Mouse (Mus musculus) retina, embryonic 14.5 days (tissue): ENCODE results near the gene Ntsr2.
"Not testable (repeated sequence)": the region's sequence is repeated elsewhere in the genome, so short reads cannot be mapped to it uniquely, and the experiment has no call there.

ENCODE experiments used
- DNase-seq: peaks from one replicate; pipeline ENCODE4 v3.0.0-alpha.2; 2015; ENCODE audit warnings: low spot score

Ntsr2 gene

DNA sequence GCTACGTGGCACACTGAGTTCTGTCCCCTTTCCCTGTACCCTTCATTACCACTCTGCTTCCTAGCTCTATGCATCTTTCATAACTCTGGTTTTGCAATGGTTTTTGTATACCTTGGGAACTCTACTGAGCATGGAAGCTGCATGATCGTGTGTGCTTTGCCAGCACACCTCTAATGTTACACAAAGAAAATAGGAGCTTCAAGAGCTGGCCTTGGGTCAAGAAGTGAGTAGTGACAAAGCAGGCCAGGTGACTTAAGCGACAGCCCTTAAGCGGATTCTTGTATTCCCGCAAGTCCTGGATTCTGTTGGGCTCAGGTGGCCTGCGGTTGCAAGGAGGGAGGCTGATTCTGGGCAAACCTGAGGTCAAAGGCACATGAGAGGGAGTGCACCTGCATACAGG is 4.9 kb upstream of the Ntsr2 start:
- DNase-seq: no peak

DNA sequence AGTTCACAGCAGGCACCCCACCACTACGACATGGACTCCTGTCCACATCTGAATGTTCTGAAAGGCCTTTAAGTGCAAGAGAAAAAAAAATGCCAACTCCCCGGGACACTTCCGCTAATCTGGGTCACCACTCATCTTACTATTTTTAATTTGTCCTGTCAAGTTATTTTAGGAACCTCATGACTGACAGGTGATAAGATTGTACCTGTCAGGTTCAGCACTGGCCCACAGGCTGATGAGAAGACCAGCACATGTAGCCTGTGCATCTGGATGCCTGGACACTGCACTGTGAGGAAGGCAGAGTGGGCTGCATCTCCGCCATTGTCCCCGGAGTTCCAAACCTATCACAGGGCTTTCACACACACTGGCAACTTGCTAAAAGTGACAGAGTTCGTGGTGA is 3.4 kb upstream of the Ntsr2 start:
- no peak for DNase-seq

DNA sequence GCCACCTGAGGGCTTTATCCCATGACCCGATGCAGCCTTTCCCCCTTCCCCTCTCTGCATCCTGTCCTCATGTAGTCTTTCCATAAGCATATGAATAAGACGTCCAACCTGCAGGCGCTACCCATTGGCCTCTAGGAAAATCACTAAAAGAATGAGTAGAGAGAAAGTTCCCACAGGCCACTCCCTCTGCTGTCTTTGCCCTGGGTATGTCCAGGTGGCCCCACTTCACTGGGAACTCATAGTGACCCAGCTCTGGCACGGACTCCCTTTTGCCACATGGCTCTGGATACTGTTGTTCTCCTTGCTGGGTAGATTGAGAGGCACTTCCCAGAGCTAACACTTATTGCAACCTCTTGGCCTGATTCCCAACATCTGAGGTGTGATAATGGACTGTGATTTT is 2.4 kb downstream of the Ntsr2 start:
- DNase-seq: no peak

DNA sequence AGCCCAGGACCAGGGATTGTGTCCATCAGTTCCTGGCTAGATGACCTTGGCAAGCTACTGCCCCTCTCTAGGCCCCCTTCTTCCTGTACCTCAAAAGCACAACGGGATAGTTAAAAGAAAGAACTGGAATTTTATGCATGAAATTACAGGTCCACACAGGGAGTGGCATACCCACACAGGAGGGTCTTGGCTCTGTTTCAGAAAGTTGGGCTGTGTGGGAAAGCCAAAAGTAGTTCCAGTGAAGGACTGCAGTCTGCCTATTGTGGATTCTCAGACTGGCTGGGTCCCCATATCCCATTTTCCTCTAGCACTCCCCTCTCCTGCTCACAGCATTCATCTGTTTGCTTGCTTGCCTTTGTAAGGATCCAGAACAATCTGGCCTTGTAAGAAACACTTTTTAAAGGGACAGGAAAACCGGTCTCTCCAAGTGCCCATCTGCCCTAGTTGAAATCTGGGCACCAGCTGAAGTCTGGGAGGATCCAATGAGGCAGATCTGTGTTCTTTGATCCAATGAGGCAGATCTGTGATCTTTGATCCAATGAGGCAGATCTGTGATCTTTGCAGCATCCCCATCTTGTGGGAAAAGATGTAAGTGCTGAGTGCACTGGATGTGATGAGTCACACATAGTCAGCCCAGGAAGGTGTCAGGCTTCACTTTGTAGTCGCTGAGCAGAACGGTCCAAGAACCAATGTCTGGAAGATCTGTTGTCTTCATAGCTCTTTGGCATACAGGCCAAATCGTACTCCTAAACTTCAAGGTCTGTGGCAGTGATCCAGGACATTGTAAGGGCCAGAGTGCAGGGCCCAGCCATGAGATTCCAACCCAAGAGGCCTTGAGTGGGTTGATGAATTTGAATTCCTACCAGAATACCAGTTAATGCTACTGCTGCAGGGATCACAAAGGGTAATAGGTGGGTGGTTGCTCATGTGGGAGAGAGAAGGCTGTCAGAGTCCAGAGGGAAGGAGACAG is 4.0 kb downstream of the Ntsr2 start:
- no peak for DNase-seq

DNA sequence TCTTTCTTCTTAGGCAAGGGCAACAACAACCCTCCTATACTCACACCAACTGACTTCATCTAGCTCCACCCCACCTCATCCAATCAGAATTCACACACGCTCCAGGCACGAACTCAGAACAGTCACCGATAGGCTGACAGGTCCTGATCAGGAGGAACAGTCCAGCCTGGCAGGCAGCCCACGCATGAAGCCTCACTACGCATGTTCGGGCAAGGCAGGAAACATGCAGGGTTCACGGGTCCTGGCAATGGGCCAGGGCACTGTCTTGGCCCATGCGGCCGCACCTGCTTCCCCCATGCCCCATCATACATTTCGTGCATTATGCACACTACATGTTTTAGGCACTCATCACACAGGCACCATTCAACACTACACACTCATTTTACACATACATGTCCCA is 8.3 kb downstream of the Ntsr2 start:
- no peak for DNase-seq

DNA sequence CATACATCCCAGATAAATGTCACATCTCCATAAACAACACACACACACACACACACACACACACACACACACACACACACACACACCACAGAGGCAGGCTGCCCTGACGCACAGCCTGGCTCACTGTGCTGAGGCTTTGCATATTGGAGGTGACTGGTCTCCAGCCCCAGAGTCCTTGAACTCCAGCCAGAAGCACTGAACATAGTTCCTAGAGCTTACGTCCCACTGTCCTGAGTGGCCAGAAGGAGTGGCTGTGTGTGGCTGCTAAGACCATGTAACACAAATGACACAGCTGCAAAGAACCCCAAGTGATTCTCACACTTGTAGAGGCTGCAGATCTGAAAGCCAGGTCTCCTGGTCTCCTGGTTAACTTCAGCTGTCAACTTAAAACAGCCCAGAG is 8.8 kb downstream of the Ntsr2 start:
- DNase-seq: no peak

DNA sequence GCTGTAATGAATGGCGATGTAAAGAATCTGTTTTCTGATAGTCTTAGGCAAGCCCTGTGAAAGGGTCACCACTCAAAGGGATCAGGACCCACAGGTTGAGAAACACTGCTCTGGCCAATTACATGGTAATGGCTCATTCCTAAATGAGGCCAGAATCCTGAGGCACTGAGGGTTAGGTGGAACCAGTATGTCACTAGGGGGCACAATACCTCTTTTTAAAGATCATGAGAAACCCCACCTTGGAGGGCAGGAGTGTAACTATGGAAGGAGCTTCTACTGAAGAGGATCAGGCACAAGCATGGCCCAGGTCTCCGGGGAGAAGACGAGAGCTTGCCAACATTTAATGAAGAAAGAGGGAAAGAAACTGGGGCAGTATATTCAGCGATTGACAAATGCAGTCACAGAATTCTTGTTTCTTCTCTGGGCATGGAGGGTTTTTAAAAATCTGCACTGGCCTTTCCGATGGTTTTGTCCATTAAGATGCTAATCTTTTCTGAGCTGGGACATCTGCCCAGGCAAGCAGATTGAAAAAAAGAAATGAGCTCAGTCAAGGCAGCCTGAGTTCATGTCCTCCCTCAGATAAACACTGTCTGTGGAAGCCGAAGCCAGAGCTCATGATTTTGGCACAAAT is 9.9 kb downstream of the Ntsr2 start:
- DNase-seq: no peak

DNA sequence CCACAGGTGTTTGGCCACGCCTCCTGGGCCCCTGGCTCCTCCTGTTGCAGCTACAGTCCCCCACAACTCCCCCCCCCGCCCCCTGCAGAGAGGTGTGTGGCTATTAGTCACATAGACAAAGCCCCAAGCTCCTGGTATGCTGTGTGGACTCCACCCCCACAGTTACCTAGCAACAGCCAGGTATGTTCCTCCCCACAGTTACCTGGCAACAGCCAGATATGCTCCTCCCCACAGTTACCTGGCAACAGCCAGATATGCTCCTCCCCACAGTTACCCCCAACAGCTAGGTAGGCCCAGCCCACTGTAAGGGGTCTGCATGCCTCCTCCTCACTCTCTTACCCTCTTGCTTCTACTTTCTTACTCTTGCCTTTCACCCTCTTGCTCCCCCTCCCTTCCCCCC is 11.8 kb downstream of the Ntsr2 start:
- DNase-seq: no peak

DNA sequence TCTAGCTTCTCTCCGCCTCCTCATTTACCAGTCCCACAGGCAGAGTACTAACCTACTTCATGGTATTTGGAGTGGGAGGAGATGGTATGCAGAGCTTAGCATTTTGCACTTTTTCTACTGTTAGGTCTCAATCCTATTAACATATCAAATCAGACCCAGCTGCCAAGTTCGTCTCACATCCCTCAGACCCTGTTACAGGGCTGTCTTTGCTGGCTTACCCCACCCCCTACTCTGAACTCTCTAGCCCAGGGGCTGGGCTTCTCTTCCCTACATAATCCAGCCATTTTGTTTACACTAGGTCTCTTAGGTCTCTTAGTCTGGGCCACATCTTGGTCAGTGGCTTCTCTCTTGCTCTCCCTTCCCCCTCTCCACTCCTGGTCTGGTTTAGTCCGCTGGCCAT is 16.0 kb downstream of the Ntsr2 start:
- DNase-seq: no peak

DNA sequence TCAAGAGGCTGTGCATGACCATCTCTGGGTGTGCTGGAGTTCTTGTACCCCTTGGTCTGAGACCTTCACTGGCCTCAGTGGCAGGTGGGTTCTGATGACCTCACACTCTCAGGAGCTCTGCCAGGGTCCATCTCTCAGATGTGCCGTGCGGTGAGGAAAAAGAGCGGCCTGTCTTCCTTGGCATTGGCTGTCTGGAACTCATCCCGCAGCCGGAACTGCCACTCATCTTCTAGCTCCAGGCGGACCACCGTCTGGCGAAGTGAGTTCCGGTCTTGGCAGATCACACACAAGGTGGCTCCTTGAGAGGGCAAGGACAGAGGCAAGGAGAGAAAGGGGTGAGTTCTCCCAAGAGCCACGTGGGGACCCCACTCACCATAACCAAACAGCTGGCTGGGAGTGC is 19.1 kb downstream of the Ntsr2 start:
- DNase-seq: no peak

DNA sequence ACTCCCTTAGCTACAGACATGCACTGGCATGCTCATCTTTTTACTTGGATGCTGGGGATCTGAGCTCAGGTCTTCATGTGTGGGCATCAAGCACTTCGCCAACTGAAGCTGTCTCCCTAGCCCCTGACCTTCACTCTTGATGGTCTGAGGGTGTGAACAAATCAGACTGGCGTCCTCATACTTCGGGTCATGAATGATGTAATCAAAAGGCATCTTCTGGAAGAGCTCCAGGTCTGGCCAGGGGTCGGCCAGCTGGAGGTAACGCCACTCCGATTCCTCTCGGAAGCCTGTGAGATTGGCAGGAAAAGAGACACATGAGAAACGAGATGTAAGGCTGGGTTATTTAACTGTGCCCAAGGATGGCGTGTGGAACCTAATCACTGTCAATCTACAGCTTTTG is 37.4 kb downstream of the Ntsr2 start:
- no peak for DNase-seq

DNA sequence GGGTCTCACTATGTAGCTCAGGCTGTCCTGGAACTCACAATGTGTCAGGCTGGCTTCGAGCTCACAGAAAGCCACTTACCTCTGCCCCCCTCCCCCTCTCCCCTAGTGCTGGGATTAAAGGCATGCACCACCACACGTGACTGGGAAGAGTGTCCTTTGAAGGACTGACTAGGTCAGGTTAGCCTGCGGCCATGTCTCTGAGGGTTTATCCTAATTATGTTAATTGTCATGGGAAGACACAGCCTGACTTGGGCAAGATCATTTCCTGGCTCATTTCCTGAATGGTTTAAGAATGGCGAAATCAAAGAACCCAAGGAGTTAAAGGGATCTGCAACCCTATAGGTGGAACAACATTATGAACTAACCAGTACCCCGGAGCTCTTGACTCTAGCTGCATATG is 41.6 kb downstream of the Ntsr2 start:
- no peak for DNase-seq

DNA sequence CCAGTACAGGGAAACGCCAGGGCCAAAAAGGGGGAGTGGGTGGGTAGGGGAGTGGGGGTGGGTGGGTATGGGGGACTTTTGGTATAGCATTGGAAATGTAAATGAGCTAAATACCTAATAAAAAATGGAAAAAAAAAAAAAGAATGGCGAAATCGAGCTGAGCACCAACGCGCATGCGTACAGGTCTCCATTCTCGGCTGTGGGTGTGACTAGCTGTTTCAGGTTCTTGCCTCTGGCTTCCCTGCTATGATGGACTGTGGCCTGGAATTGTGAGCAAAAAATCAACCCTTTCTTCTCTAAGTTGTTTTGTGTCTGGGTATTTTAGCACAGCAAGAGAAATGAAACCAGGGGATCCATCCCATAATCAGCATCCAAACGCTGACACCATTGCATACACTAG is 42.1 kb downstream of the Ntsr2 start:
- DNase-seq: not testable (repeated sequence)

DNA sequence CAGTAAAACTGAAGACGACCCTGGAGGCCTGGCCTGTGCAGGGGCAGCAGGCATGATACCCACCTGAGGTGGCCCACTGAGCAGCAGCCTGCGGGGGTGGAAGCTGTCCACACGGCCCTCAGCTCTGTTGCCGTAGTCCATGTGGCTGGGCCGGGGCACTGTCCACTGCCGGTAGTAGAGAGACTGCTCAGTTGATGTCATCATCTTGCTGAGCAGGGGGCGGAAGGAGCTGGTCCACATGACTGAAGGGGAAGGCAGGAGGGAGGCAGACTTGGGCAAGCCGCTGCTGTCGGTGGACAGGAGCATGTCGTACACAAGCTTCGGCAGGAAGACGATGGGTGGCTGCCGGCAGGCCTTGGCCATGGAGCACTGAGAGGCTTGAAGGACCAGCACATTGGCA is 43.0 kb downstream of the Ntsr2 start:
- no peak for DNase-seq

DNA sequence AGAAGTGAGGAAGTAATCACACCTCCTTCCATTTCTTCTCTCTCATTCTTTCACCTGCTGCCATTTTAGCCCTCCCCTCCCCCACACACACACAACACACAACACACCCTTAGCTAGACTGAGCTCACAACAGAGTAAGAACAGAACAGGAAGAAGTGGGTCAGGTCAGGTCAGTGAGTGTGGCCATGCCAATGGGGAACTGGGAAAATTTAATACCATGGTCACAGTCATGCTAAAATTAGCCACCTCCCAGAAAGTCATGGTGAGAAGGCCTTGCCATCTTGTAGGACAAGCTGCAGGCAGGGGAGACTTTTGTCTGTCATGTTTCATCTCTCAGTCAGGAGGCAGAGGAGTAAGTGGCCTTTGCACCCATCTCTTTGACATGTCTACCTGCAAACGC is 45.5 kb downstream of the Ntsr2 start:
- DNase-seq: no peak
